Mouse (Mus musculus) left cerebral cortex, adult 2 months (tissue): ENCODE data around the gene Tmprss11a. TPM values are rescaled to one million over a fixed set of nuclear protein-coding genes. Genes with fewer than 3 reads are reported as not detected.

Experiments
- DNase-seq, 2 experiments: peaks; one replicate each; pipeline ENCODE4 v3.0.0; 2021 to 2022; ENCODE audit warnings: low spot score in 2 of 2, mixed read lengths in 1 of 2; ENCODE audit errors: extremely low spot score in 1 of 2
- H3K27ac ChIP-seq: fragments of 200-600 bp; 2 replicates; pipeline ENCODE4 v1.8.1; 2022
- H3K4me3 ChIP-seq: fragments of 200-600 bp; 2 replicates; pipeline ENCODE4 v1.8.1; 2022
- CTCF ChIP-seq: fragments of 200-600 bp; IDR thresholded peaks from 2 replicates; pipeline ENCODE4 v1.8.1; 2022; ENCODE audit warnings: antibody characterized with exemption, mild to moderate bottlenecking, moderate library complexity
- intact Hi-C: fragments of 180-260 bp; cut with DNase I; formaldehyde crosslinking; loops from one replicate; pipeline ENCODE4 v1.15.1; 2025
- long read RNA-seq, 2 experiments: library from polyadenylated mRNA; stranded (forward); transcript quantifications; one replicate each; pipeline ENCODE4 v2.0.0; 2021; ENCODE audit warnings: borderline mapping rate in 2 of 2
- total RNA-seq, 2 experiments: library from RNA; stranded (reverse); gene quantifications; 2 replicates each; pipeline ENCODE4 v1.2.3; 2021

Tmprss11a gene
- total RNA-seq, result under 1 TPM; 0.11 to 0.12 TPM
- long read RNA-seq, experiment 1, result 0 reads
- long read RNA-seq, experiment 2, partial matches to known transcripts, result 0 of 1 reads
- long read RNA-seq, experiment 2, other reads (novel, unspliced or antisense), result 1 of 1 reads

DNA sequence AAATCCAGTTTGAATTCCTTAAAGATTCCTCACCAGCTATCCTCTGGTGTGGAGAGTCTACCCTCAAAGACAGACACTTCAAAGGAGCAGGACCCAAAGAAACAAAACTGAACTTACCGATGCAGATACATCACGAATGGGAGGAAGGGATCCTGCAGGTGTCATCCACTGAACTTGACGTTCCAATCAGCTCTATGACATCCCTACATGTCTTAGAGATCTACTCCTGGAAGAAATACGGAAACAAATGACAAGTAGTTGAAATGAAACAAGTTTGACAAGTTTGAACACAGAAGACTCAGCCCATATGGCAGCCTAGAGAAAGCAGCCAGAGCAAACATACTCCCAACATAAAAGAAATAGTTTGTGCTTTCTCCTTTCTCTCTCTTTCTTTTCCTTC lies at the start of gene Tmprss11a:
TSS of gene Tmprss11a (minus strand) at position 101 of the 400 bp plus-strand sequence.
- no peak for DNase-seq
- intact Hi-C loops, result no loop called here
- no peak for TF ChIP-seq CTCF
- Histone ChIP-seq H3K4me3 (no peak within 1 kb of the TSS), H3K27ac (no peak within 1 kb of the TSS)

DNA sequence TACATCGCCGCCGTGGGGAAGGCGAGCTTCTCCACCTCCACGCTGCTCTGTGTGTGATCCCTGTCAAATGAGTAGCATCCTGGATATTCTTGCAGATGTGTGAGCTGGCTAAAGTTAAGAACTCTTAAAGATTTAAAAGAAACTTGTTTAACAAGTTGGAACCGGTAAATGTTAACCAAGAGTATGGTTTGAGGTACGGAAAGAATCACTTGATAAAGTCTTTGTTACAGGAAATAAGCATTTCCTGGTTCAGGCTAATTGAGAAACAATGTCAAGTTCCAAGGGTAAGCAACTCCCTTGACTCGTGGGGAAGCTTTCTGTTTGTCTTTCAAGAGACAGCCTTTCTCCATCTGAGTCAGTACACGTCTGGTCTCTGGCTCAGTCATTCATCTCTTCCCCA lies 49.7 kb upstream of the Tmprss11a start, which contains the start of gene Tmprss11g:
TSS of gene Tmprss11g (minus strand) at position 101 of the 400 bp plus-strand sequence.
- DNase-seq, result no peak
- no peak for TF ChIP-seq CTCF
- no peak within 1 kb of the TSS for H3K4me3 ChIP-seq
- intact Hi-C loops, result no loop called here
- H3K27ac ChIP-seq, result no peak within 1 kb of the TSS

DNA sequence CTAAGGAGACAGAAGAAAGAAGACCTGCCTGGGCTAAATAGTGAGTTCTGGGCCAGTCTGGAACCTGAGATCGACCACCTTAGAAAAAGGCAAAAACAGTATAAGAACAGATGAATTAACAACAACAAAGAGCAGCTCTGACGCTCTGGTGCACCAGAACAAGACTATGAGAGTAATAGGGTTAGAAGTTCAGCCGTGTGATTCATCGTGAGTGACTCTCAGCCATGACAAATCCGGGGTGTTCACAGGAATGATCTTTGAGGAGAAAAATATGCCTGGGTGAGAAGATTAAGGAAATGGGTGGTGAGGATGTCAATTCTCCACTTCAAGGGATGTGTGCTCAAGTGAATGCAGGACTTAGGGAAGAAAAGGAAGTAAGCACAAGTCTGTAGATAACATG lies 42.7 kb upstream of the Tmprss11a start:
- no peak for TF ChIP-seq CTCF
- H3K4me3 ChIP-seq, result no peak overlapping the region
- H3K27ac ChIP-seq, result no peak overlapping the region
- intact Hi-C loops, result no loop called here
- DNase-seq, result no peak

DNA sequence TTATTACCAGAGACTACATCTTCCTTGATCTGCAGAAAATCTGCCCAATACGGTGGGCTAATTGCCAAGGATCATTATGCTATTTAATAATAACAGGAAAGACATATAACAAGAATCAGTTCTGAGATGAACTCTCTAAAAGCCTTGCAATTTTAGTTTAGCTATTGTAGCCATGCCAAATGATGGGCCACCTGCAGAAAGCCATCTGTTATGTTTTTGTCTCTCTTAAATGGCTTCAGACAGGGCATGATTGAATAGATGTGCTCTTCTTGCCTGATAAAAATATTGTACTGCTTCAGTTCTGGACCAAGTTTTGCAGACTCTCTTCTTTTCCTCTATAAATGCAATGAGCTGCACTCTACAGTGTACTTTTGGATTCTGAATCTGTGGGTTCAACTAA lies 24.7 kb upstream of the Tmprss11a start:
- Histone ChIP-seq H3K4me3 (no peak overlapping the region), H3K27ac (no peak overlapping the region)
- intact Hi-C loops, result no loop called here
- no peak for DNase-seq
- no peak for TF ChIP-seq CTCF

DNA sequence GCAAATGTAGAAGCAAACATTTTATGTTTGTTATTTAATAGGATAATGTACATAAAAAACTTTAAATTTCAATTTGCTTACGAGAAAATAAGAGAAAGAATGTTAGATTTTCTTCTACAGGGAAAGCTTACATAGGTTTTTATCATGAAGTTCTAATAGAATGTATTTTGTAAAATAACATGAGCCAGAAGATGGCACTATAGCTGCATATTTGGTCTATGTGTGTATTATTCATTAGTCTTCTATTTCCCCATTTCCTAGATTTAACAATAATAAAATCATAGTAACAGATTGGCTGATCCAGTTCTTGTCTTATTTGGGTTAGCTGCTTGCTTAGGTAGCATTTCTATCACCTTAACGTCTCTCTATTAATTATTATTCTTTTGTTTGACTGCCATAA lies 13.8 kb upstream of the Tmprss11a start:
- no peak for DNase-seq

DNA sequence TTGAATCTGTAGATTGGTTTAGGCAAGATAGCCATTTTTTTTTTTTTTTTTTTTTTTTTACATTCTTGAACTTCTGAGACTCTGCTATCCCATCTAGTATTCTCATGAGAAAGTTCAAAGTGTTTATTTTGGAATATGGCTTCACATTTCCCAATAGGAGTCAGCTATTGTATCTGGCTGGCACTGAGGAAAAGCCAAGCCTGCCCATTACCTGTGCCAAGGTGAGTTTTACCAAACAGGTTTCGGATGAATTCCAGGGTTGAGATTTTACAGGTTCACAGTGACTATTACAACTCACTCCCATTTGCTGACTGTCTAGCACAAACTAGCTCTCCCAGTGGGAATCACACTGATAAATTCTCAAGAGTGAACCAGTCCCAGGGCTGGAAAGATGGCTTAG lies 13.2 kb upstream of the Tmprss11a start:
- TF ChIP-seq CTCF, result no peak
- intact Hi-C loops, result loop anchor here (2.0 to 5.0 kb wide), 2 partner anchors 167 to 200 kb away; no protein-coding TSS in a partner anchor
- Histone ChIP-seq H3K4me3 (no peak overlapping the region), H3K27ac (no peak overlapping the region)
- DNase-seq, result no peak

More for the DNA sequence above, 13.8 kb upstream of the Tmprss11a start:
- Histone ChIP-seq H3K27ac (no peak overlapping the region), H3K4me3 (no peak overlapping the region)
- TF ChIP-seq CTCF, result peak; percentile 56
- intact Hi-C loops, result loop anchor here (2.0 to 5.0 kb wide), 2 partner anchors 166 to 200 kb away; no protein-coding TSS in a partner anchor

DNA sequence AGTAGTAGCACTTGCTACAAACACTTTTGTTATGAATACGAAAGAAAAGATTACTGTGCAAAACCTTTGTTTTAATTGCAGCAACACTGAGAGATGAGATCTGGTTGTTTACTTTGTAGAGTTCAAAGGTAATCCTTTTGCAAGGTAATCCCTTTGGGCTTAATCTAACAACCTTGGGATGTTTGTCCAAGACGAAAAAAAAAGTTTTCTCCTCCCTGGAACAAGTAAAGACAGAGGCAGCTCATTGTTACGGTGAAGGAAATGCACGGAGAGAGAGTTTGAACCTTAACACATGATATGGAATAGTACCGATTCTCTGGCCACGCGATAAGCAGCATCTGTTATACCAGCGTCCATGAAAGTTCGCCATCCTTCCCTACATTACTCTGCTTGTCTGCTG lies 5.1 kb upstream of the Tmprss11a start:
- Histone ChIP-seq H3K27ac (no peak overlapping the region), H3K4me3 (no peak overlapping the region)
- intact Hi-C loops, result no loop called here
- no peak for TF ChIP-seq CTCF
- DNase-seq, result no peak

DNA sequence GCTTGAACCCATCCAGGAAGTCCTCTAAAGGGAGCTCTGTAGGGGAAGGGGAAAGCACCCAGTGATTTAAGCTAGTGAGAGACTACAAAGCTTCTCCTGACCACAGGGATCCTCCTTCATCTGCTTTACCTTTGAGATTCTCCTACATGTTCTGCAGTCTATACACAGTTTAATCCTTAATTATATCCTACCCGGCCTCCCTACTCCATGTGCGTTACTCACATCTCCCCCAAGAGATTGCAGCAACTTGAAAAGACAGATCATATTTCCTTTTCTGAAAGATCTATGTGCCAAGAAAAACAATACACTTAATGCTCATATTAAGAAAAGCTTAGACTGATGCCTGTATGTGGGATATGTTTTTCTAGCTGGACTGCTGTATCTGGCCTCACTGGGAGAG lies 29.5 kb downstream of the Tmprss11a start:
- intact Hi-C loops, result no loop called here
- no peak overlapping the region for H3K27ac ChIP-seq
- no peak for DNase-seq
- no peak for TF ChIP-seq CTCF
- H3K4me3 ChIP-seq, result no peak overlapping the region

DNA sequence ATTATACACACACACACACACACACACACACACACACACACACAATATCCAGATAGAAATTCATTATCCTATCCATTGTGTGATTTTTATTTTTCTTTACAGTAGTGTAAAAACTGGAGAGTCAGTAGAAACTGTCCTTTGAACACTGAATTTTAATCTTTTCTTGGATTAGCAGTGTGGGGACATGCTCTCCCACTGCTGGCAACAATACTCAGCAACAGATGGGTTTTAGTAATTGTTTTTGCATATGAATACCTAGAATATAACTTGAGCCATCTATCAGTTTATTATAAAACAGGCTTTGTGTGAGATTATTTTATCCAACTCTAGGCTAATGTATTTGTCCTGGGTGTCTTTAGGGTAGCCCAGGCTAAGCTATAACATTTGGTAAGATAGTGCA lies 30.2 kb downstream of the Tmprss11a start:
- DNase-seq, result no peak
- intact Hi-C loops, result no loop called here
- H3K27ac ChIP-seq, result no peak overlapping the region

DNA sequence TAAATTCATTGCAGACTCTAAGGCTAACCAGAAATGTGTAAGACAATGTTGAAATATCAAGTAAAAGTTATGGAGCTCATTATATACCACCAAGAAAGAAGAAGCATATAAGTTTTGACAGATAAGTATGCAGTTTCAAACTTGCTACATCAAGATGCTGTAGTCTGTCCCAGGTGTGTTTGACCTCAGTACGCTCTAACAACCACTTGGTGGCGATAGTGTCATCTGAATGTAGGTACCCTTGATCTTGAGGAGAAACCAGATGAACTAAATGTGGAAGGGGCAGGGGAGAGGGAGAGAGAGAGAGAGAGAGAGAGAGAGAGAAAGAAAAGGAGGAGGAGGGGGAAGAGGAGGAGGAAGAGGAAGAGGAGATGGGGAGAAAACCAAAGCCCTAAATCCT lies 36.1 kb downstream of the Tmprss11a start:
- no peak overlapping the region for H3K4me3 ChIP-seq
- DNase-seq, result no peak
- no peak overlapping the region for H3K27ac ChIP-seq
- peak; percentile 60 for TF ChIP-seq CTCF
- intact Hi-C loops, result loop anchor here (2.0 to 5.0 kb wide), 2 partner anchors 216 to 250 kb away; no protein-coding TSS in a partner anchor

More for the DNA sequence above, 30.2 kb downstream of the Tmprss11a start:
- no peak for TF ChIP-seq CTCF
- H3K4me3 ChIP-seq, result no peak overlapping the region

DNA sequence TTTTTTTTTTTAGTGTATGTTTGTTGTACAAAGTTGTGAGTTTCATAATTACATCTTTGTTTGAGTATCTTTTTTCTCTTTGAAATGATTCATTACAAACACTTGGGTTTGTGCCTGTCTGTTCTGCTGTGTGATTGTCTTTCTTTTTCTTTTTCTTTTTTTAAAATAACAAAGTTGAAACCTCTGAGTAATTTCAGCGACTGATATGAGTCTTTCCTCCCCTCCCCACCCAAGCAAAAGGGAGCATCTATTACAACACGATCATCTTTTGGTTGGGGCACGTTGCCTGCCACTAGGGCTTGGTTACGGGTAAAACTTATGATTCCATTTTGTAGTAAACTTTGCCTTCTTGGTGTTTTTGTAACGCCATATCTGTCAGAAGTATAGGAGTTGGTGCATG lies 37.7 kb downstream of the Tmprss11a start:
- intact Hi-C loops, result loop anchor here (5.0 kb wide), 1 partner anchor 251 kb away; no protein-coding TSS in a partner anchor
- TF ChIP-seq CTCF, result no peak
- Histone ChIP-seq H3K4me3 (no peak overlapping the region), H3K27ac (no peak overlapping the region)
- no peak for DNase-seq

DNA sequence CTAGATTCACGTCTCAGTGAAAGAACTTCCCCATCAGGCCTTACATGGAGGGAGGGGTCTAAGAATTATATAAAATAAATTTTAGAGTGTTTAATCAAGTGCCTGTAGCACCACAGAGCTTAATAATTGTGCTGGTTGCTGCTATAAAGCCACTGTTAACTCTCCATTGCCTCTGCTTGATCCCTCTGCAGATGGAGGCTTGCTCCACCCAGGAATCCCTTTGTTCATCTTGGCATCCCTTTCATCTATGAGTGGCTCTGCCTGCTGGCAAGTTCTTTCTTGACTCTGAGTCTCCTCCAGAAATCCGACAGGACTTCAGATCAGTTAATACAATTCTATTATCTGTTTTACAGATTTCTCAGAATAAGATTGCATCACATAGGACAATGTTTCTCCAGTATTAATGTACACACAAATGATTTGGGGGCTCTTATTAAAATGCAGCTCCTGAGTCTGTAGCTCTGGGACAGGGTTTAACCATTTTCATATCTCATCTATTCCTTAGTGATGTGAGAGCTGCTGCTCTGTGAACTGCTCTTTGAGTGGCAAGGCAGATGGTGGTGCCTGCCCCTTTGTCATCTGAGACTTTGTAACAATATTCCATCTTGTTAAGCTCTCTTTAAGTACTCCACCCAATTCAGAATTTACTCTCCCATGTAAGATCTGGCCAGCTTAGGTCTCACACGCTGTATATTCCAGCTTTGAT lies 47.3 kb downstream of the Tmprss11a start:
- no peak overlapping the region for H3K4me3 ChIP-seq
- TF ChIP-seq CTCF, result no peak
- H3K27ac ChIP-seq, result no peak overlapping the region
- DNase-seq, result no peak
- intact Hi-C loops, result no loop called here

DNA sequence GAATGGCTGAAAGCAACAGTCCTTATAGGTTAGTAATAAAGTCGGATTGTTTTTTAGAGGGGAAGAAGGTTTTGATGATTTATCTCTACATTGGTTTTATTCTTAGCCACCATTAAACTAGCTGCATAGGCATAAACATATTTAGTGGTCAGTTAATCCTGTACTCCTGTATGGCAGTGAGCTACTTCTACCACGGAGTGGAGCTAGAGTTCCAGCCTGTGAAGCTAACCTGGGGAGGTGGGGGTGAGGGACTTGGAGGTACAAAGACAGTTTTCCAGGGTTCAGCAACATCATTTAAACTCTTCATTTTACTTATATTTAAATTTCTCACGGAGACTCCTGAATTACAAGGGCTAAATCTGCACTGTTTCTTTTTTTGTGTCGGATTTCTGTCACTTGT lies 49.3 kb downstream of the Tmprss11a start:
- intact Hi-C loops, result no loop called here

More for the DNA sequence above, 49.3 kb downstream of the Tmprss11a start:
- DNase-seq, result no peak
- Histone ChIP-seq H3K4me3 (no peak overlapping the region), H3K27ac (no peak overlapping the region)
- TF ChIP-seq CTCF, result peak; percentile 54
